In the genomic region with DNA sequence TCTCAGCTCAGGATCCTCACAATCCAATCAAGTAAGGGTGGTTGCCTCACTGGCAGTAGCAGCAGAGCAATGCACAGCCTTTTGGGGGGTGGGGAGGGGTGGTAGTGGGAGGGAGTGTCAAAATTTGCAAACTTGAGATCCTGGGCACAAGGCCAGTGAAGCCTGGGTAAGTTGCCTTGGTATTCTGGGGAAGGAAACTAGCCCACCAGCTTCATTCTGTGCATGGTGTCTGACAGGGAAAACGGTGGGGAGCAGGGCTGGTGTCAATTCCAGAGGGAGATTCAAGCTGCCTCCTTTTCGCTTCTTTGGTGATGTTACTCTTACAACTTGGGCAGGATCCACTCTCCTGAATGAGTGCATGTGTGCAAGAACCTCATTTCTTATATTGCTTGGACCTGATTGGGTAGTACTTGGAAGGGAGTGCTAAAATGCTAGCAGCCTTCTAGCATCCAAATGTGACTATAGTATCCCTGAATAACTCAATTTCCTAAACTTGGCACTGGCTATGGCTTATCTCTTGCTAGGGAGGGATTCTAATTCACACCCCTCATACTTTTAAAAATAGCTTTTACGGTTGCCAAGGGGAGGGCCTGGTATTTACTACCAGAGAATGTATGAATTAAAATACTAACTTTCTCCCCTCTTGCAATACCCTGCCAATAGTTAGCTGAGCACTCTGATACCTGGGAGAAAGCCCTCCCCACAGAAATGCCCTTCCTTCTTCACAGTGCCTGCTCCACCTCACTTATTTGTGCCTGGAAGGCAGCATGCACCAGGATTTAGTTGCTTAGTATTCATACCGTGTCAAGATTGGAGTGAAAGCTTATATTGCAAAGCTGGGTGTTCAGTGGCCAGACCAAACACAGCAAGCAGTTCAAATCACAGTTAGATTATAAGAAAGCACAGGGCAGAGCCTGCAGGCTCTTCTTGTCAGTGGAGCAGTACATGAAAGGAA, we compare ENCODE assay signal across 9 mouse cellular contexts. TPM values are rescaled to one million over a fixed set of nuclear protein-coding genes. Genes with fewer than 3 reads are reported as not detected.
DNase-seq lines count a peak whose midpoint lies in the region; ATAC-seq lines count a peak whose summit lies in the region.
"Had no signal": no experiment of that assay in that cellular context is flagged by ENCODE, and none has a peak within 500 bp of the region (broad histone marks: within the 10 kb centered on the region; RNA-seq: fewer than 3 reads in every experiment).

No protein-coding gene starts in this region.

- H3K27ac ChIP-seq in kidney, embryonic 15.5 days: peak overlapping the region; percentile 60
- H3K27ac ChIP-seq in neural tube, embryonic 12.5 days: 0 out of 2 replicates have a peak overlapping the region, but pooled peaks have one; percentile 0

- no peak for DNase-seq in kidney, adult 11 months
- DNase-seq in frontal cortex, postnatal 10 days (ENCODE audit: low spot score in 2 of 2): peak; percentile 65 to 76
- peak; percentile 60 to 66 for DNase-seq in layer of hippocampus, postnatal 14 days (ENCODE audit: low spot score in 2 of 2)
- no peak for DNase-seq in thymus, postnatal 36 days
- no peak for DNase-seq in gastrocnemius, postnatal 25 days
- DNase-seq in cerebellum, postnatal 36 days: no peak

- H3K4me3 ChIP-seq in kidney, embryonic 15.5 days (replicated peaks): no peak overlapping the region
- H3K4me3 ChIP-seq in neural tube, embryonic 12.5 days: no peak overlapping the region
- H3K4me3 ChIP-seq: erythroblast, embryonic 14.5 days had no signal

- no peaks in the 10 kb centered on the region for H3K27me3 ChIP-seq in kidney, embryonic 15.5 days
- H3K27me3 ChIP-seq in neural tube, embryonic 12.5 days (replicated peaks): no peaks in the 10 kb centered on the region

- peaks cover 21% of the 10 kb centered on the region for H3K4me1 ChIP-seq in kidney, embryonic 15.5 days
- peaks cover 32% of the 10 kb centered on the region for H3K4me1 ChIP-seq in neural tube, embryonic 12.5 days

- no peak; the same call in 1 of the 2 replicates for ATAC-seq in kidney, embryonic 15.5 days (replicated peaks; ENCODE audit: low FRiP score)
- ATAC-seq in neural tube, embryonic 12.5 days (ENCODE audit: low FRiP score, low read depth): no peak

- WGBS in kidney, embryonic 15.5 days: 41% methylated on average over 4 of the region's 4 CpGs
- WGBS in neural tube, embryonic 12.5 days: 59% methylated on average over 4 of the region's 4 CpGs

- peaks cover 20% of the 10 kb centered on the region for H3K36me3 ChIP-seq in kidney, embryonic 15.5 days
- no peaks in the 10 kb centered on the region for H3K36me3 ChIP-seq in neural tube, embryonic 12.5 days

- H3K9me3 ChIP-seq in kidney, embryonic 15.5 days (replicated peaks): no peaks in the 10 kb centered on the region
- H3K9me3 ChIP-seq in neural tube, embryonic 12.5 days: no peaks in the 10 kb centered on the region

- H3K4me2 ChIP-seq in kidney, embryonic 15.5 days: no peak overlapping the region
- H3K4me2 ChIP-seq in neural tube, embryonic 12.5 days (replicated peaks): no peak overlapping the region

- H3K9ac ChIP-seq in kidney, embryonic 15.5 days: no peak overlapping the region
- H3K9ac ChIP-seq in neural tube, embryonic 12.5 days: no peak overlapping the region

RNA-seq across cellular contexts. Expression of gene Nrp1, which starts 57.6 kb away (rescaled TPM):
- 130 and 140 TPM in 2 replicates for polyA plus RNA-seq in kidney, embryonic 15.5 days (2015; fragmentation: Nextera tagmentation; extraction: Ambion mirVana)
- total RNA-seq in layer of hippocampus, postnatal 14 days (2021): 100 to 1,000 TPM; 127 to 140 TPM
- polyA plus RNA-seq in neural tube, embryonic 12.5 days (2016; fragmentation: Nextera tagmentation; extraction: Ambion mirVana): 105 and 117 TPM in 2 replicates
- total RNA-seq in gastrocnemius, postnatal 25 days (2021): 10 to 100 TPM; 29.7 to 37.5 TPM

Comparison
In these comparisons a context has a peak if more than half of its experiments do, and no peak if none do; other contexts are left out.
1. DNase-seq: peak in frontal cortex, postnatal 10 days (2 of 2) and layer of hippocampus, postnatal 14 days (2 of 2); none in kidney, adult 11 months (single experiment), thymus, postnatal 36 days (0 of 2), gastrocnemius, postnatal 25 days (single experiment) and cerebellum, postnatal 36 days (0 of 2).